Mouse (Mus musculus): Measurements from ENCODE around the gene P2ry1. TPM values are rescaled to one million over a fixed set of nuclear protein-coding genes. Genes with fewer than 3 reads are reported as not detected.

Gene P2ry1
- polyA plus RNA-seq, 1 experiment from 2014 or later: 3.9 TPM

DNA sequence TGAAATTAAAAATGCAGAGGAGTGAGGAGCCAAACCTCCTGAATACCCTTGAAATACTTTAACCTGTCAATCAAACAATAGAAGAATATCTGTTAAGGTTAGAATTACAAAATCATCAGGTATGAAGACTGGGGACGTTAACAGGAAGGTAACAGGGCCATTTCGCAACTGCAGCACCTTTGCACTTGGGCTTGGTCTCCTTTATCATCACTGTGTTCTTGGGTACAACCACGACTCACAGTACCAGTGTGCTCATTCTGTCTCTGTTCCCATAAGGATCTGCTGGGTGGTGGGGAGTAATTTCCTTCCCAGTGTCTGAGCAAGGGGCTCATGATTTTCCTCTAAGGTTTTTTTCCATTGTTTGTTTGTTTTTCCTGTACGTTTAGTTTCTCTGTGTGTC, 1.8 kb upstream of the P2ry1 start:
- no peak overlapping the region for H3K4me2 ChIP-seq (ENCODE audit: low read depth)
- H3K9ac ChIP-seq (ENCODE audit: low read length): no peak overlapping the region
- H3K4me3 ChIP-seq (ENCODE audit: low read depth, low read length): no peak overlapping the region
- WGBS: 70% methylated on average over 4 of the region's 4 CpGs
- H3K9me3 ChIP-seq (ENCODE audit: control insufficient read depth, low read length): no peaks in the 10 kb centered on the region
- no peak for DNase-seq (ENCODE audit: low spot score)
- no peak overlapping the region for H3K27ac ChIP-seq (ENCODE audit: low read depth, low read length)
- H3K36me3 ChIP-seq (ENCODE audit: control insufficient read depth, insufficient read depth, low read length): no peaks in the 10 kb centered on the region
- ATAC-seq (ENCODE audit: insufficient read depth, low FRiP score, low TSS enrichment): no peak
- H3K27me3 ChIP-seq (ENCODE audit: control insufficient read depth, insufficient read depth, low read length): peaks cover 7% of the 10 kb centered on the region; the same call in 1 of the 2 replicates
- H3K4me1 ChIP-seq (ENCODE audit: control insufficient read depth, insufficient read depth, low read length): peaks cover 5% of the 10 kb centered on the region; the same call in 1 of the 2 replicates

GRCm38 (mm10) chr3:61001852-61002586, 576 bp upstream of the P2ry1 start:
- H3K27me3 ChIP-seq (ENCODE audit: control insufficient read depth, insufficient read depth, low read length): peaks cover 7% of the 10 kb centered on the region; the same call in 1 of the 2 replicates
- H3K4me1 ChIP-seq (ENCODE audit: control insufficient read depth, insufficient read depth, low read length): peaks cover 5% of the 10 kb centered on the region; the same call in 1 of the 2 replicates
- ATAC-seq (ENCODE audit: insufficient read depth, low FRiP score, low TSS enrichment) (peak; percentile 50), DNase-seq (ENCODE audit: low spot score) (no peak)
- H3K27ac ChIP-seq (ENCODE audit: low read depth, low read length): no peak overlapping the region
- peak overlapping the region; percentile 84 for H3K4me2 ChIP-seq (ENCODE audit: low read depth)
- WGBS: 2% methylated on average over 20 of the region's 20 CpGs
- H3K4me3 ChIP-seq (ENCODE audit: low read depth, low read length): peak overlapping the region; percentile 59
- H3K9me3 ChIP-seq (ENCODE audit: control insufficient read depth, low read length): no peaks in the 10 kb centered on the region
- no peaks in the 10 kb centered on the region for H3K36me3 ChIP-seq (ENCODE audit: control insufficient read depth, insufficient read depth, low read length)
- peak overlapping the region; percentile 63 for H3K9ac ChIP-seq (ENCODE audit: low read length)

- no peak overlapping the region for H3K4me2 ChIP-seq (ENCODE audit: low read depth)
- peaks cover 7% of the 10 kb centered on the region; the same call in 1 of the 2 replicates for H3K27me3 ChIP-seq (ENCODE audit: control insufficient read depth, insufficient read depth, low read length)
- no peak overlapping the region for H3K9ac ChIP-seq (ENCODE audit: low read length)
- ATAC-seq (ENCODE audit: insufficient read depth, low FRiP score, low TSS enrichment) (no peak), DNase-seq (ENCODE audit: low spot score) (no peak)
- H3K9me3 ChIP-seq (ENCODE audit: control insufficient read depth, low read length): no peaks in the 10 kb centered on the region
- 83% methylated on average over 1 of the region's 1 CpGs for WGBS
- no peaks in the 10 kb centered on the region for H3K36me3 ChIP-seq (ENCODE audit: control insufficient read depth, insufficient read depth, low read length)
- peaks cover 5% of the 10 kb centered on the region; the same call in 1 of the 2 replicates for H3K4me1 ChIP-seq (ENCODE audit: control insufficient read depth, insufficient read depth, low read length)
- no peak overlapping the region for H3K4me3 ChIP-seq (ENCODE audit: low read depth, low read length)
- H3K27ac ChIP-seq (ENCODE audit: low read depth, low read length): no peak overlapping the region
Observed at GRCm38 (mm10) chr3:61004611-61005010, 2.0 kb downstream of the P2ry1 start.

- 57% methylated on average over 5 of the region's 5 CpGs for WGBS
- H3K4me1 ChIP-seq (ENCODE audit: control insufficient read depth, insufficient read depth, low read length): no peaks in the 10 kb centered on the region
- no peak for ATAC-seq (ENCODE audit: insufficient read depth, low FRiP score, low TSS enrichment)
- no peak overlapping the region for H3K9ac ChIP-seq (ENCODE audit: low read length)
- H3K4me2 ChIP-seq (ENCODE audit: low read depth): no peak overlapping the region
- H3K27me3 ChIP-seq (ENCODE audit: control insufficient read depth, insufficient read depth, low read length): no peaks in the 10 kb centered on the region
- DNase-seq (ENCODE audit: low spot score): no peak
- no peaks in the 10 kb centered on the region for H3K9me3 ChIP-seq (ENCODE audit: control insufficient read depth, low read length)
- H3K36me3 ChIP-seq (ENCODE audit: control insufficient read depth, insufficient read depth, low read length): no peaks in the 10 kb centered on the region
- H3K27ac ChIP-seq (ENCODE audit: low read depth, low read length): no peak overlapping the region
- no peak overlapping the region for H3K4me3 ChIP-seq (ENCODE audit: low read depth, low read length)
Observed at GRCm38 (mm10) chr3:61011660-61012059, 9.1 kb downstream of the P2ry1 start.

DNA sequence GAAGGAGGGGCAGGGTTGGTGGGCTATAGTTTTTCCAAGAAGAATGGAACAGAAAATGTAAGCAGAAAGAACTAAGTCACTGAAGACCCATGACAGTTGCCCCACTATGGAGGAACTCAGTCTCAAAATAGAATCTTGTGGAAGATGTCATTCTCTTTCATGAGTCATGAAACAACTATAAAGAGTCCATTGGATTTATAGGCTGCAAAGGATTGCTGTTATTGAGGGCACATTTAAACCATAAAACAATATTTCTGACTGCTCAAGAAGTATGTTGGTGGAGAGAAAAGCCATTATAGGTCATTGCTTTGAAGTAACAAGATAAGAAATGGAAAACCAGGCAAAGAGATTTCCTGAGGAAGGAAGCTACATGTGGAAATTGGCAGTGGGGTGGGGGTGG, 10.0 kb downstream of the P2ry1 start:
- H3K4me1 ChIP-seq (ENCODE audit: control insufficient read depth, insufficient read depth, low read length): no peaks in the 10 kb centered on the region
- no peak overlapping the region for H3K9ac ChIP-seq (ENCODE audit: low read length)
- H3K27ac ChIP-seq (ENCODE audit: low read depth, low read length): no peak overlapping the region
- ATAC-seq (ENCODE audit: insufficient read depth, low FRiP score, low TSS enrichment) (no peak), DNase-seq (ENCODE audit: low spot score) (no peak)
- no peaks in the 10 kb centered on the region for H3K36me3 ChIP-seq (ENCODE audit: control insufficient read depth, insufficient read depth, low read length)
- H3K4me2 ChIP-seq (ENCODE audit: low read depth): no peak overlapping the region
- H3K27me3 ChIP-seq (ENCODE audit: control insufficient read depth, insufficient read depth, low read length): no peaks in the 10 kb centered on the region
- H3K9me3 ChIP-seq (ENCODE audit: control insufficient read depth, low read length): no peaks in the 10 kb centered on the region
- no peak overlapping the region for H3K4me3 ChIP-seq (ENCODE audit: low read depth, low read length)

GRCm38 (mm10) chr3:61016733-61017132, 14.1 kb downstream of the P2ry1 start:
- no peaks in the 10 kb centered on the region for H3K9me3 ChIP-seq (ENCODE audit: control insufficient read depth, low read length)
- H3K27me3 ChIP-seq (ENCODE audit: control insufficient read depth, insufficient read depth, low read length): no peaks in the 10 kb centered on the region
- 85% methylated on average over 2 of the region's 2 CpGs for WGBS
- no peaks in the 10 kb centered on the region for H3K36me3 ChIP-seq (ENCODE audit: control insufficient read depth, insufficient read depth, low read length)
- no peak overlapping the region for H3K4me2 ChIP-seq (ENCODE audit: low read depth)
- no peaks in the 10 kb centered on the region for H3K4me1 ChIP-seq (ENCODE audit: control insufficient read depth, insufficient read depth, low read length)
- no peak overlapping the region for H3K4me3 ChIP-seq (ENCODE audit: low read depth, low read length)
- ATAC-seq (ENCODE audit: insufficient read depth, low FRiP score, low TSS enrichment) (no peak), DNase-seq (ENCODE audit: low spot score) (no peak)
- no peak overlapping the region for H3K27ac ChIP-seq (ENCODE audit: low read depth, low read length)
- H3K9ac ChIP-seq (ENCODE audit: low read length): no peak overlapping the region

DNA sequence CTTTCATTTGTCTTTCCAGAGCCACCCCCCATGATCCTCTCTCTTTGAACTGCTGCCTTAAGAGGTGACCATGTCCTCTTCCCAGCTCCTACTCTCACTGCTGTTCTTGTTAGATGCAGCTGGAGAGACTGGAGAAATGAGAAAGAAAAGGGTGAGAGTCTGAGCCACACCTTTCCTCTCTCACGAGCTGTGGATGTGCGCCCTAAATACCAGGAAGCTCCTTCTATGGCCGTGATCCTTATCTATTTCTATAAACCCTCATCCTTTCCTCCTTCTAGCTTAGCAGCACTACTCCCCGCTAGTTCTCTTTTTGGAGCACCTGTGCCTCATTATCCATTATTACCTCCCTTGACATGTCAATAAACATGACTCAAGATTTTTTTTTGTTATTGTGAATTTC, 29.5 kb downstream of the P2ry1 start:
- DNase-seq (ENCODE audit: low spot score): no peak
- ATAC-seq (ENCODE audit: insufficient read depth, low FRiP score, low TSS enrichment): no peak
- no peaks in the 10 kb centered on the region for H3K36me3 ChIP-seq (ENCODE audit: control insufficient read depth, insufficient read depth, low read length)
- H3K27me3 ChIP-seq (ENCODE audit: control insufficient read depth, insufficient read depth, low read length): no peaks in the 10 kb centered on the region
- no peak overlapping the region for H3K27ac ChIP-seq (ENCODE audit: low read depth, low read length)
- H3K9ac ChIP-seq (ENCODE audit: low read length): no peak overlapping the region
- H3K4me1 ChIP-seq (ENCODE audit: control insufficient read depth, insufficient read depth, low read length): no peaks in the 10 kb centered on the region
- H3K4me3 ChIP-seq (ENCODE audit: low read depth, low read length): no peak overlapping the region
- no peaks in the 10 kb centered on the region for H3K9me3 ChIP-seq (ENCODE audit: control insufficient read depth, low read length)
- 83% methylated on average over 4 of the region's 4 CpGs for WGBS
- no peak overlapping the region for H3K4me2 ChIP-seq (ENCODE audit: low read depth)

GRCm38 (mm10) chr3:61035633-61036032, 33.0 kb downstream of the P2ry1 start:
- WGBS: 83% methylated on average over 5 of the region's 5 CpGs
- Histone ChIP-seq H3K27me3 (ENCODE audit: control insufficient read depth, insufficient read depth, low read length) (no peaks in the 10 kb centered on the region), H3K9me3 (ENCODE audit: control insufficient read depth, low read length) (no peaks in the 10 kb centered on the region), H3K27ac (ENCODE audit: low read depth, low read length) (no peak overlapping the region), H3K4me2 (ENCODE audit: low read depth) (no peak overlapping the region), H3K9ac (ENCODE audit: low read length) (no peak overlapping the region), H3K4me3 (ENCODE audit: low read depth, low read length) (no peak overlapping the region), H3K4me1 (ENCODE audit: control insufficient read depth, insufficient read depth, low read length) (no peaks in the 10 kb centered on the region), H3K36me3 (ENCODE audit: control insufficient read depth, insufficient read depth, low read length) (no peaks in the 10 kb centered on the region)
- DNase-seq (ENCODE audit: low spot score) (no peak), ATAC-seq (ENCODE audit: insufficient read depth, low FRiP score, low TSS enrichment) (no peak)

DNA sequence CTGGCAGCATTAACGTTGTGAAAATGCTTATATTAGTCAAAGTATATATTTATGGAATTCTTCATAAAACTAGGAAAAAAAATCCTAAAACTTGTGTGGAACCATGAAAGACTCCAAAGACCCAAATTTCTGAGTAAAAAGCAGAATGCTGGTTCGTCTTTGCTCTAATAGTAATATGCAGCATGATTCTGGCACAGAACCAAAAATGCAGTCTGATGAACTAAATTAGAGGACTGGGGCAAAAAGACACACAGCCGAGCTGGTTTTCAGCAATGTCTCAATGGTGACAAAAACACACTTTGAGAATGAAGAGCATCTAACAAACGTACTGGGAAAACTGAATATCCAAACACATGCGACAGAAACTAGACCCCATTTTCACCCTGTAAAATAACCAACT, 37.3 kb downstream of the P2ry1 start:
- Histone ChIP-seq H3K27me3 (ENCODE audit: control insufficient read depth, insufficient read depth, low read length) (no peaks in the 10 kb centered on the region), H3K4me3 (ENCODE audit: low read depth, low read length) (no peak overlapping the region), H3K9ac (ENCODE audit: low read length) (no peak overlapping the region), H3K36me3 (ENCODE audit: control insufficient read depth, insufficient read depth, low read length) (no peaks in the 10 kb centered on the region), H3K27ac (ENCODE audit: low read depth, low read length) (no peak overlapping the region), H3K4me1 (ENCODE audit: control insufficient read depth, insufficient read depth, low read length) (no peaks in the 10 kb centered on the region), H3K9me3 (ENCODE audit: control insufficient read depth, low read length) (no peaks in the 10 kb centered on the region), H3K4me2 (ENCODE audit: low read depth) (no peak overlapping the region)
- 80% methylated on average over 5 of the region's 5 CpGs for WGBS
- ATAC-seq (ENCODE audit: insufficient read depth, low FRiP score, low TSS enrichment) (no peak), DNase-seq (ENCODE audit: low spot score) (no peak)

All from neural tube, embryonic 11.5 days (tissue).